Mouse (Mus musculus): ENCODE measurements around the gene Pla2g4b. TPM values are rescaled to one million over a fixed set of nuclear protein-coding genes. Genes with fewer than 3 reads are reported as not detected.

Pla2g4b gene
- polyA plus RNA-seq, 1 experiment: 0.24 TPM

GRCm38 (mm10) chr2:120068555-120069465 is 35.6 kb downstream of the Pla2g4b start:
- no peak for TF ChIP-seq GATA1 (IDR thresholded peaks at IDR 0.05; ENCODE audit: low read length)

GRCm38 (mm10) chr2:120069466-120069990 is 36.3 kb downstream of the Pla2g4b start:
- TF ChIP-seq GATA1 (IDR thresholded peaks at IDR 0.05; ENCODE audit: low read length): no peak

DNA sequence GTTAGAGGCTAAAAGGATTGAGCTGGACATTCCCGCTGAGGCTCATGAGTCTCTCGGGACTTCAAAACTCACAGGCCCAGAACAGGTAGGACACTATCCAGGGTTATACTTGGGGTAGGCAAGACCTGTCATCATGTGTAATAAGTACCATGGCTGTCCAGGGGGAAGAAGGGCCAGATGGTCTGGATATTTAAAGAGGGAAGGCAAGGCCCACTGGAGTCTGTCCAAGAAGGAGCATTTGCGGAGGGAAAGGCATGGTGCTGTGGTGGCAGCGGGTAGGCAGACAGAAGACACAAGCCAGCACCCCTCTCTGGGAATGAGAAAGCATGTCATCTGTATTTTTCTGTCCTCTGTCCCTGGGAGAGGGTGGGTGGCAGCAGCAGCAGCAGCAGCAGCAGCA is 40.9 kb downstream of the Pla2g4b start:
- TF ChIP-seq GATA1 (IDR thresholded peaks at IDR 0.05; ENCODE audit: low read length): no peak

GRCm38 (mm10) chr2:120076076-120076705 is 43.0 kb downstream of the Pla2g4b start:
- no peak for TF ChIP-seq GATA1 (IDR thresholded peaks at IDR 0.05; ENCODE audit: low read length)

DNA sequence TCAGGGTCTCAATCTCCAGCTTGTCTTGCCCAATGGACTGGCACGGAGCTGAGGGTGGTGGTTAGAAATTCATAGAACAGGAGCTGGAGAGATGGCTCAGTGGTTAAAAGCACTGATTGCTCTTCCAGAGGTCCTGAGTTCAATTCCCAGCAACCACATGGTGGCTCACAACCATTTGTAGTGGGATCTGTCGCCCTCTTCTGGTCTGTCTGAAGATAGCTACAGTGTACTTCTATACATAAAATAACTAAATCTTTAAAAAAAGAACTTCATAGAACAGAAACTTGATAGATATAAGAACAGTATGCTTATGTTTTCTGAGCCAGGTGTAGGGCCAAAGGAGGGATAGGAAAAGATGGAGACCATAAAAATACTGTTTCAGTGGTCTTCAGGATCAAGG is 49.2 kb downstream of the Pla2g4b start:
- no peak for TF ChIP-seq GATA1 (IDR thresholded peaks at IDR 0.05; ENCODE audit: low read length)

DNA sequence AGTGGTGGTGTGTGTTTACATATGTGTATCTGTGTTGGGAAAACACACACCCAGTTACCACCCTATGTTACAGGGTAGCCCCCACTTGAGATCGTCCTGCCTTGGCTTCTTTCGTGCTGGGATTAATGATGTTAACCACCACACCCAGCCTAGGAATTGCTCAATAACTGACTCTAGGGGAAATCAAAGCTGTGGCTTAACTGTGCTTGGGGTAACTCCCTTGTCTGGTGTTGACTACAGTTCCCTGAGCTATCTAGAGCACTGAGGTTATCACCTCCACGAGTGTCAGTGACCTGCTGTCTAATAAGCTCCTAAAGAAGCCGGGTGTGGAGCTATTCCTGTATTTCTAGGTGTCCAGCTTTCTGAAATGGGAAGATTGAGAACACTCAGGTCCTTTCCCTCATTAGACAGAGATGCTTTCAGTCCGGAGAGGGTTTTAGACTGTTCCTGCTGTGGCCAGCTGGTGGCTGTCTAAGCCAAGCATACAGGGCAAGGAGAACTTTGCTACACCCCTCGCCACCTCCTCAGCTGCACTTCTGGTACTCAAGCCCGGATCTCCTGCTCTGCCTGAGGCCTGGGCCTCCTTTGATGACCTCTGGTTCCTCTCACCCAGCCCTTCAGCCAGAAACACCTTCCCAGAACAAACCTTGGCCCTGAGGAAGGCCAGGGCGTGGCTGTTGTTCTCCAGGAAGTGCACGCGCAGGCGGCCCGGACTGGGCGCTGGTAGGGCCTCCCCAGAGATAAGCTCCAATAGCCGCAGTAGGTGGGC is 51.6 kb downstream of the Pla2g4b start:
- no peak for TF ChIP-seq GATA1 (IDR thresholded peaks at IDR 0.05; ENCODE audit: low read length)

- no peak for TF ChIP-seq GATA1 (IDR thresholded peaks at IDR 0.05; ENCODE audit: low read length)
Measured at GRCm38 (mm10) chr2:120086038-120086437, 52.8 kb downstream of the Pla2g4b start.

GRCm38 (mm10) chr2:120087391-120087790 is 54.2 kb downstream of the Pla2g4b start:
- no peak for TF ChIP-seq GATA1 (IDR thresholded peaks at IDR 0.05; ENCODE audit: low read length)

- no peak for TF ChIP-seq GATA1 (IDR thresholded peaks at IDR 0.05; ENCODE audit: low read length)
Measured at GRCm38 (mm10) chr2:120087897-120088296, 54.7 kb downstream of the Pla2g4b start.

- no peak for TF ChIP-seq GATA1 (IDR thresholded peaks at IDR 0.05; ENCODE audit: low read length)
Measured at GRCm38 (mm10) chr2:120090979-120091378, 57.8 kb downstream of the Pla2g4b start.

Other genes with a start within 250 kb of the Pla2g4b start
- 25.6 and 33.3 TPM in 2 replicates for gene Rpap1, start 245.9 kb upstream of the Pla2g4b start, polyA plus RNA-seq (2012)
- 0.18 and 0.32 TPM in 2 replicates for gene Tyro3, start 235.7 kb upstream of the Pla2g4b start, polyA plus RNA-seq (2012)
- 1.3 and 2.5 TPM in 2 replicates for gene Mga, start 136.2 kb upstream of the Pla2g4b start, polyA plus RNA-seq (2012)
- 3.2 and 3.5 TPM in 2 replicates for gene Mapkbp1, start 60.7 kb upstream of the Pla2g4b start, polyA plus RNA-seq (2012)
- 2.8 and 3.4 TPM in 2 replicates for gene Jmjd7, start 5.9 kb upstream of the Pla2g4b start, polyA plus RNA-seq (2012)
- gene Gm28042, start 5.9 kb upstream of the Pla2g4b start, polyA plus RNA-seq (2012): 0.04 and 0.08 TPM in 2 replicates
- gene Ehd4, start 121.2 kb downstream of the Pla2g4b start, polyA plus RNA-seq (2012): 29.7 and 38.5 TPM in 2 replicates
- gene Pla2g4e, start 211.9 kb downstream of the Pla2g4b start, polyA plus RNA-seq (2012): not detected in 2 replicates

All from G1E-ER4 (cell line).